Mouse (Mus musculus) liver, embryonic 12.5 days (tissue): Measurements from ENCODE around the gene S1pr4. TPM values are rescaled to one million over a fixed set of nuclear protein-coding genes. Genes with fewer than 3 reads are reported as not detected.

Experiments
- ATAC-seq: fragments of 200-750 bp; cut with Nextera tagmentation; 2 replicates; pipeline ENCODE4 v1.8.0; 2017; ENCODE audit warnings: moderate number of reproducible peaks, mild to moderate bottlenecking, moderate library complexity
- H3K27ac ChIP-seq: fragments of 300-500 bp; sonication (generic); 2 replicates; pipeline ENCODE4 v1.5.1; 2016; ENCODE audit warnings: mild to moderate bottlenecking
- H3K27me3 ChIP-seq: fragments of 300-500 bp; sonication (generic); replicated peaks from 2 replicates; pipeline ENCODE4 v1.6.1; 2016; ENCODE audit warnings: mild to moderate bottlenecking, moderate library complexity
- H3K36me3 ChIP-seq: fragments of 300-500 bp; sonication (generic); 2 replicates; pipeline ENCODE4 v1.6.1; 2016; ENCODE audit warnings: mild to moderate bottlenecking, moderate library complexity
- H3K4me1 ChIP-seq: fragments of 300-500 bp; sonication (generic); 2 replicates; pipeline ENCODE4 v1.6.1; 2016
- H3K4me2 ChIP-seq: fragments of 300-500 bp; sonication (generic); 2 replicates; pipeline ENCODE4 v1.6.1; 2016; ENCODE audit warnings: mild to moderate bottlenecking, moderate library complexity
- H3K4me3 ChIP-seq: fragments of 300-500 bp; sonication (generic); 2 replicates; pipeline ENCODE4 v1.5.1; 2016; ENCODE audit warnings: mild to moderate bottlenecking, moderate library complexity
- H3K9ac ChIP-seq: fragments of 300-500 bp; sonication (generic); 2 replicates; pipeline ENCODE4 v1.6.1; 2016; ENCODE audit warnings: mild to moderate bottlenecking, moderate library complexity
- H3K9me3 ChIP-seq: fragments of 300-500 bp; sonication (generic); replicated peaks from 2 replicates; pipeline ENCODE4 v1.6.1; 2016; ENCODE audit warnings: mild to moderate bottlenecking, moderate library complexity
- WGBS: fragments of 180-500 bp; shearing (Covaris S2); methylation state at CpG from one replicate; pipeline ENCODE4 v1.1.7; 2016; ENCODE audit not compliant: insufficient replicate concordance; 5-methylcytosine and 5-hydroxymethylcytosine counted together
- polyA plus RNA-seq: library from polyadenylated mRNA; unstranded; fragments of >200 nt; fragmentation: Nextera tagmentation; extraction: Ambion mirVana; gene quantifications from 2 replicates; pipeline ENCODE4 v1.2.1, GENCODE M21; 2016

The S1pr4 gene
- polyA plus RNA-seq, 1 experiment from 2014 or later: 3.1 TPM

- H3K9ac ChIP-seq: no peak overlapping the region
- no peak overlapping the region for H3K27ac ChIP-seq
- no peak for ATAC-seq
- peaks cover 66% of the 10 kb centered on the region for H3K4me1 ChIP-seq
- H3K27me3 ChIP-seq: no peaks in the 10 kb centered on the region
- no peak overlapping the region for H3K4me2 ChIP-seq
- H3K4me3 ChIP-seq: no peak overlapping the region
- no peaks in the 10 kb centered on the region for H3K9me3 ChIP-seq
- peaks cover 77% of the 10 kb centered on the region for H3K36me3 ChIP-seq
- 62% methylated on average over 3 of the region's 3 CpGs for WGBS
Observed at GRCm38 (mm10) chr10:81538321-81539048, 38.6 kb upstream of the S1pr4 start.

- no peaks in the 10 kb centered on the region for H3K9me3 ChIP-seq
- no peak overlapping the region for H3K4me2 ChIP-seq
- peaks cover 60% of the 10 kb centered on the region for H3K4me1 ChIP-seq
- ATAC-seq: no peak
- 67% methylated on average over 2 of the region's 2 CpGs for WGBS
- peaks cover 77% of the 10 kb centered on the region for H3K36me3 ChIP-seq
- H3K27me3 ChIP-seq: no peaks in the 10 kb centered on the region
- no peak overlapping the region for H3K9ac ChIP-seq
- H3K4me3 ChIP-seq: no peak overlapping the region
- no peak overlapping the region for H3K27ac ChIP-seq
Observed at GRCm38 (mm10) chr10:81537429-81537828, 37.5 kb upstream of the S1pr4 start.

- no peak overlapping the region for H3K27ac ChIP-seq
- H3K36me3 ChIP-seq: peaks cover 78% of the 10 kb centered on the region
- WGBS: 60% methylated on average over 6 of the region's 6 CpGs
Observed at GRCm38 (mm10) chr10:81536734-81537133, 36.8 kb upstream of the S1pr4 start.

GRCm38 (mm10) chr10:81534826-81535225 lies 34.9 kb upstream of the S1pr4 start:
- Histone ChIP-seq H3K4me1 (peaks cover 36% of the 10 kb centered on the region), H3K4me2 (no peak overlapping the region), H3K9me3 (no peaks in the 10 kb centered on the region), H3K4me3 (no peak overlapping the region), H3K27me3 (no peaks in the 10 kb centered on the region), H3K9ac (no peak overlapping the region), H3K36me3 (peaks cover 88% of the 10 kb centered on the region), H3K27ac (no peak overlapping the region)
- ATAC-seq: no peak
- 74% methylated on average over 16 of the region's 16 CpGs for WGBS

More at GRCm38 (mm10) chr10:81536734-81537133, 36.8 kb upstream of the S1pr4 start:
- Histone ChIP-seq H3K4me3 (no peak overlapping the region), H3K4me2 (no peak overlapping the region), H3K9ac (no peak overlapping the region), H3K27me3 (no peaks in the 10 kb centered on the region), H3K4me1 (peaks cover 53% of the 10 kb centered on the region), H3K9me3 (no peaks in the 10 kb centered on the region)
- no peak for ATAC-seq

GRCm38 (mm10) chr10:81526779-81527178 lies 26.8 kb upstream of the S1pr4 start:
- 8% methylated on average over 14 of the region's 14 CpGs for WGBS
- H3K4me2 ChIP-seq: no peak overlapping the region
- ATAC-seq: 0 out of 2 replicates have a peak, but pooled peaks have one; percentile 1

GRCm38 (mm10) chr10:81525017-81525694 lies 25.2 kb upstream of the S1pr4 start:
- WGBS: 11% methylated on average over 12 of the region's 13 CpGs
- Histone ChIP-seq H3K9me3 (no peaks in the 10 kb centered on the region), H3K4me3 (peak overlapping the region; percentile 18; the same call in 1 of the 2 replicates), H3K27ac (peak overlapping the region; percentile 81), H3K4me2 (peak overlapping the region; percentile 75), H3K9ac (peak overlapping the region; percentile 71), H3K27me3 (no peaks in the 10 kb centered on the region), H3K36me3 (peaks cover 16% of the 10 kb centered on the region), H3K4me1 (peaks cover 44% of the 10 kb centered on the region)
- ATAC-seq: peak; percentile 73

More at GRCm38 (mm10) chr10:81526779-81527178, 26.8 kb upstream of the S1pr4 start:
- H3K4me1 ChIP-seq: peaks cover 39% of the 10 kb centered on the region
- peaks cover 33% of the 10 kb centered on the region for H3K36me3 ChIP-seq
- no peak overlapping the region for H3K9ac ChIP-seq
- H3K27me3 ChIP-seq: no peaks in the 10 kb centered on the region
- H3K9me3 ChIP-seq: no peaks in the 10 kb centered on the region
- no peak overlapping the region for H3K27ac ChIP-seq
- no peak overlapping the region for H3K4me3 ChIP-seq

DNA sequence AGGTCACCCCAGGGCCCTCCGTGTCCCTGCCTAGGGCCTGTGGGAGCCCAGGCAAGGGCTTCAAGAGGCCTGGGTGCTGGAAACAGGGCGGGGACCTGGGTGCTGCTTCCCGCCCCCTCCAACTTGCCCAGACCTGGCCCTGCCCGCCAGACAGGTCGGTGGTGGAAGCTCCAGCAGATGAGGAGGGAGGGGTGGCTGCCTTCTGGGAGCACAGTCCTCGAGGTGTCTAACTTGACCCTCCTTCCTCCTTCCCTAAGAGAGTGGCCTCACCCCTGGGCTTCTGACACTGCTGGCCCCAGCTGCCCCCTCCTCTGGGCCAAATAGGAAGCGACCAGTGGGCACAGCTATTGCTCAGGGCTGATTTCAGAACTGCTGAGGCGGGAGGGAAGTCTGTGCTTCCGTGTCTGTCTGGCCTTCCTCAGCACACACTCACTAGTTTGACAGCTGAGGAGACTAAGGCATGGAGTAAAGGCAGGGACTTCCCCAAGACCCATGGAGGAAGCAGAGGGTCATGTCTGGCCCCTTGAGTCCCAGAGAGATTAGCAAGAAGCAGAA lies 24.2 kb upstream of the S1pr4 start, which contains the start of gene Gna15:
Gna15 (minus strand) TSS at position 175 of the 555 bp plus-strand sequence.
- ATAC-seq: peak; percentile 57
- H3K27ac ChIP-seq: peak within 1 kb of the TSS; percentile 81
- 5% methylated on average over 9 of the region's 9 CpGs for WGBS
- H3K4me3 ChIP-seq: peak within 1 kb of the TSS; percentile 51
- no peaks in the 10 kb centered on the region for H3K9me3 ChIP-seq
- H3K4me2 ChIP-seq: peak within 1 kb of the TSS; percentile 75
- H3K9ac ChIP-seq: peak within 1 kb of the TSS; percentile 71
- peaks cover 54% of the 10 kb centered on the region for H3K4me1 ChIP-seq
- H3K36me3 ChIP-seq: peaks cover 6% of the 10 kb centered on the region
- no peaks in the 10 kb centered on the region for H3K27me3 ChIP-seq

GRCm38 (mm10) chr10:81523570-81523969 lies 23.6 kb upstream of the S1pr4 start:
- no peak for ATAC-seq
- whole genome bisulfite sequencing: 5% methylated on average over 19 of the region's 19 CpGs

DNA sequence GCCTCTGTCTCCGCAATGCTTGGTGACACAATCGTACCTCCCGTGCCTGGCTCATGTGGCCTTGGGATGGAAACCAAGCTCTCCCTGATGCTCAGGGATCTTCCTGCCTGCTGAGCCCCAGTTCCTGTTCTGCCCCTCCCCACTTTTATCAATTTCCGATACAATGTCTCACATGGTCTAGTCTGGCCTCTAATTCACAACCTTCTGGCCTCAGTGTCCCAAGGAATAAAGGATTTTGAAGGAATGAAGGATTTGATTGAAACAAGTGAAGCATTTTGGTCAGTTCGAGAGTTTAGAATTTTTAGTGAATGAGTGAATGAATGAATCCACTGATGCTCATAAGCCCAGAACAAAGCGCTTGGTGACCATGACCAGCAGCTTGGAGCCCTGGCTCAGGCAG lies 23.2 kb upstream of the S1pr4 start:
- Histone ChIP-seq H3K4me3 (peak overlapping the region; percentile 51), H3K36me3 (0 out of 2 replicates have a peak, but pooled peaks cover 3% of the 10 kb centered on the region), H3K27me3 (no peaks in the 10 kb centered on the region), H3K4me1 (peaks cover 64% of the 10 kb centered on the region), H3K9ac (peak overlapping the region; percentile 71), H3K9me3 (no peaks in the 10 kb centered on the region), H3K27ac (peak overlapping the region; percentile 81), H3K4me2 (peak overlapping the region; percentile 75)
- WGBS: 31% methylated on average over 6 of the region's 6 CpGs
- no peak for ATAC-seq

More at GRCm38 (mm10) chr10:81523570-81523969, 23.6 kb upstream of the S1pr4 start:
- H3K9me3 ChIP-seq: no peaks in the 10 kb centered on the region
- peak overlapping the region; percentile 51 for H3K4me3 ChIP-seq
- H3K9ac ChIP-seq: peak overlapping the region; percentile 71
- H3K4me2 ChIP-seq: peak overlapping the region; percentile 75
- no peaks in the 10 kb centered on the region for H3K27me3 ChIP-seq
- H3K36me3 ChIP-seq: 0 out of 2 replicates have a peak, but pooled peaks cover 3% of the 10 kb centered on the region
- peak overlapping the region; percentile 81 for H3K27ac ChIP-seq
- peaks cover 59% of the 10 kb centered on the region for H3K4me1 ChIP-seq

DNA sequence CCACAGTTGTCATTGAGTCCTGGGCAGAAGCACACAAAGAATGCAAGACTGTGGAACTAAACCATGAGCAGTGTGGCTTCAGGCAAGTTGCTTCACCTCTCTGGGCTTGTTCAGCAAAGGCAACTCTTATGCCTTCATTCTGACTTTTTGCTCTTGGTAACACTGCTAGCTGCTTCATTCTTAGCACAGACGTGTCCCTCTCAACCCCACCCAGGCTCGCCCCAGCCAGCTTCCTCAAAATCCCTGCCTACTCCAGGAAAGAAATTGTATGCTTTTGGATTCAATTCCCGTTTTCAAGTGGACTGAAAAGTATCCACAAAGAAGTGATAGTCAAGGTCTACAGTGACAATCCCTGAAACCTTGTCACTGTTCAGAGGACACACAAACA lies 20.0 kb upstream of the S1pr4 start:
- no peaks in the 10 kb centered on the region for H3K9me3 ChIP-seq

DNA sequence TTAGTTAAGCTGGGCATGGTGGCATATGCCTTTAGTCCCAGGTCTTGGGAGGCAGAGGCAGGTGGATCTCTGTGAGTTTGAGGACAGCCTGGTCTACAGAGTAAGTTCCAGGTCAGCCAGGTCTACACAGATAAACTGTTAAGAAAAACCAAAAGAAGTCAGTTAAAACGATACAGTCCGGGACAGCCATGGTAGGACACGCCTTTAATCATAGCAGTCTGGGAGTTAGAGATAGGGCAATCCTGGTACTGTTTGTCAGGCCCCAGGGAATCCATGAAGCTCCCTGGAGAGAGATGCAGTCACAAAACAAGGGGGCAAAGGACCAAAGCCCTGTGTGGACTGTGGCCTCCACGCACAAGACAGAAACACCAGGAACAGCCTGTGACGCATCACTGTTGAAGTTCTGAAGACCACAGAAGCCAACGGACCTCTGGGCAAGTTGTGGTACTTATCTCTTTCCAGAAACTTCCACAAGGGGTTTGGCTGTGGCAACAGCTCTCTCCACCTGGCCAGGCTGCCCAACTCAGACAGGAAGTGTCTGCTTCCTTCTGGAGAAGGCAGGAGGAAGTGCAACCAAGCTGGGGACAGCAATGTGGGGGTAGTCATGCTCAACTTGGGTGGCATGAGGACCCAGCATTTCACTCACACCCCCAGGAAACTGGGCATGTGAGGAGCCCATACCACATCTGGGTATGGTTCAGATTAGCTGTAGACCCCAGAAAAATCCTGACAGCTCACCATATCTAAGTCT lies 19.5 kb upstream of the S1pr4 start:
- ATAC-seq: peak; percentile 78
- H3K4me2 ChIP-seq: peak overlapping the region; percentile 23

More for the DNA sequence above, 20.0 kb upstream of the S1pr4 start:
- no peaks in the 10 kb centered on the region for H3K36me3 ChIP-seq
- H3K27me3 ChIP-seq: no peaks in the 10 kb centered on the region
- H3K9ac ChIP-seq: no peak overlapping the region
- H3K4me3 ChIP-seq: no peak overlapping the region
- 0 out of 2 replicates have a peak overlapping the region, but pooled peaks have one; percentile 23 for H3K4me2 ChIP-seq
- peaks cover 64% of the 10 kb centered on the region for H3K4me1 ChIP-seq
- peak overlapping the region; percentile 69 for H3K27ac ChIP-seq
- no peak for ATAC-seq
- 27% methylated on average over 3 of the region's 3 CpGs for whole genome bisulfite sequencing

More for the DNA sequence above, 19.5 kb upstream of the S1pr4 start:
- Histone ChIP-seq H3K9me3 (no peaks in the 10 kb centered on the region), H3K4me3 (no peak overlapping the region), H3K27ac (peak overlapping the region; percentile 69), H3K27me3 (no peaks in the 10 kb centered on the region), H3K36me3 (peaks cover 2% of the 10 kb centered on the region), H3K4me1 (peaks cover 59% of the 10 kb centered on the region), H3K9ac (no peak overlapping the region)
- 14% methylated on average over 6 of the region's 6 CpGs for WGBS
